Mouse (Mus musculus): ENCODE results near the gene Fanci. TPM values are rescaled to one million over a fixed set of nuclear protein-coding genes. Genes with fewer than 3 reads are reported as not detected.
A peak's percentile ranks its signal among the peaks of the same experiment; 100 is the strongest.

Fanci gene
- polyA plus RNA-seq, 1 experiment from 2014 or later = 16.6 TPM

DNA sequence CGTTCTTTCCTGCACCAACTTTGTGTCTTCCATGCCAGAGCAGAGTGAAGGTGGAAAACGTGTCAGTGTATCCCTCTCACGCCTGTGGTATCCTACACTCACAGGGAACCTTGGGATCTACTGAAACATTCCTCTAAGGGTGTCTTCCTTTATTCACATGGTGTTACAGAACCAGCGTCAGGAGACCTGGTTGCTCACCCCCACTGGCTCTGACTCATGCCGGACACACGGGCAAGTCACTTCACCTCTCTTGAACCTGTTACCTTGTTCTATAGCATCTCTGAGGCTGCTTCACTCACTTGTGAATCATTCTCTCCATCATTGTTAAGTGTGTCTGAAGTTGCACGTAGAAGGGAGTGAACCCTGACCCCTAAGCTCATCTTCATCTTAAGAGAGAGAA, 28.9 kb upstream of the Fanci start:
- Histone ChIP-seq H3K27ac (no peak overlapping the region), H3K36me3 (peaks cover 34% of the 10 kb centered on the region), H3K4me3 (replicated peaks) (no peak overlapping the region), H3K9ac (replicated peaks) (no peak overlapping the region), H3K4me1 (replicated peaks) (no peaks in the 10 kb centered on the region; the same call in 1 of the 2 replicates), H3K9me3 (no peaks in the 10 kb centered on the region), H3K4me2 (no peak overlapping the region), H3K27me3 (no peaks in the 10 kb centered on the region)
- WGBS = 90% methylated on average over 7 of the region's 7 CpGs
- no peak for ATAC-seq (ENCODE audit: insufficient number of reproducible peaks, insufficient read depth, low FRiP score, low TSS enrichment, low read depth)

GRCm38 (mm10) chr7:79363370-79364043, 28.2 kb upstream of the Fanci start:
- no peaks in the 10 kb centered on the region for H3K27me3 ChIP-seq
- no peak for ATAC-seq (ENCODE audit: insufficient number of reproducible peaks, insufficient read depth, low FRiP score, low TSS enrichment, low read depth)
- H3K9ac ChIP-seq (replicated peaks) = no peak overlapping the region
- H3K9me3 ChIP-seq = no peaks in the 10 kb centered on the region
- no peak overlapping the region for H3K4me3 ChIP-seq (replicated peaks)
- 70% methylated on average over 8 of the region's 8 CpGs for WGBS
- H3K4me2 ChIP-seq = no peak overlapping the region
- H3K27ac ChIP-seq = no peak overlapping the region
- H3K36me3 ChIP-seq = peaks cover 28% of the 10 kb centered on the region
- H3K4me1 ChIP-seq (replicated peaks) = no peaks in the 10 kb centered on the region; the same call in 1 of the 2 replicates

GRCm38 (mm10) chr7:79368664-79369063, 23.1 kb upstream of the Fanci start:
- Histone ChIP-seq H3K27ac (no peak overlapping the region), H3K4me1 (replicated peaks) (peaks cover 14% of the 10 kb centered on the region), H3K27me3 (no peaks in the 10 kb centered on the region), H3K9me3 (no peaks in the 10 kb centered on the region), H3K4me3 (replicated peaks) (no peak overlapping the region), H3K9ac (replicated peaks) (no peak overlapping the region), H3K4me2 (no peak overlapping the region), H3K36me3 (no peaks in the 10 kb centered on the region)
- no peak for ATAC-seq (ENCODE audit: insufficient number of reproducible peaks, insufficient read depth, low FRiP score, low TSS enrichment, low read depth)
- WGBS = 82% methylated on average over 5 of the region's 5 CpGs

- H3K4me2 ChIP-seq = no peak overlapping the region
- no peak for ATAC-seq (ENCODE audit: insufficient number of reproducible peaks, insufficient read depth, low FRiP score, low TSS enrichment, low read depth)
- H3K9me3 ChIP-seq = no peaks in the 10 kb centered on the region
- no peaks in the 10 kb centered on the region for H3K27me3 ChIP-seq
- H3K27ac ChIP-seq = no peak overlapping the region
- H3K4me3 ChIP-seq (replicated peaks) = no peak overlapping the region
- WGBS = 24% methylated on average over 4 of the region's 4 CpGs
- peaks cover 14% of the 10 kb centered on the region for H3K4me1 ChIP-seq (replicated peaks)
- no peaks in the 10 kb centered on the region for H3K36me3 ChIP-seq
- H3K9ac ChIP-seq (replicated peaks) = no peak overlapping the region
These were observed 22.3 kb upstream of the Fanci start for GRCm38 (mm10) chr7:79369416-79369815.

- Histone ChIP-seq H3K4me3 (replicated peaks) (no peak overlapping the region), H3K4me1 (replicated peaks) (peaks cover 14% of the 10 kb centered on the region), H3K27ac (no peak overlapping the region), H3K9ac (replicated peaks) (0 out of 2 replicates have a peak overlapping the region, but pooled peaks have one; percentile 4), H3K4me2 (no peak overlapping the region), H3K9me3 (no peaks in the 10 kb centered on the region), H3K27me3 (no peaks in the 10 kb centered on the region), H3K36me3 (no peaks in the 10 kb centered on the region)
- 0 out of 2 replicates have a peak, but pooled peaks have one; percentile 35 for ATAC-seq (ENCODE audit: insufficient number of reproducible peaks, insufficient read depth, low FRiP score, low TSS enrichment, low read depth)
- 28% methylated on average over 10 of the region's 10 CpGs for WGBS
These were observed 20.3 kb upstream of the Fanci start for GRCm38 (mm10) chr7:79371321-79371879.

DNA sequence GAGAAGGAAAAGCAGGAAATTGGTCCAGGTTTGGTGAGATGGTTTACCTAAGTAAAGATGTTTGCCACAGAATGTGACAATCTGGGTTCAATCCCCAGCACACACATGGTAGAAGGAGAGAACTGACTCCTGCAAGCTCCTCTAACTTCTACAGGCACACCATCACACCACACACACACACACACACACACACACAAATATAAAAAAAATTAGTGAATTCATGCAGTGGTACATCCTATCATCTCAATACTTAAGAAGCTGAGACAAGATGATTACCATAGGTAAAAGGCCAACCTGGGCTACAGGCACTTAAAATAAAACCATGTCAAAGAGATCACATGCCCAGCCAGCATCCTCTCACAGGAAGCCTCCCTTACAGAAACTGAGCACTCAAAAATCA, 17.7 kb upstream of the Fanci start:
- Histone ChIP-seq H3K4me2 (no peak overlapping the region), H3K4me3 (replicated peaks) (no peak overlapping the region), H3K4me1 (replicated peaks) (peaks cover 14% of the 10 kb centered on the region), H3K36me3 (no peaks in the 10 kb centered on the region), H3K9me3 (no peaks in the 10 kb centered on the region), H3K27me3 (no peaks in the 10 kb centered on the region), H3K9ac (replicated peaks) (no peak overlapping the region), H3K27ac (no peak overlapping the region)
- ATAC-seq (ENCODE audit: insufficient number of reproducible peaks, insufficient read depth, low FRiP score, low TSS enrichment, low read depth) = no peak

DNA sequence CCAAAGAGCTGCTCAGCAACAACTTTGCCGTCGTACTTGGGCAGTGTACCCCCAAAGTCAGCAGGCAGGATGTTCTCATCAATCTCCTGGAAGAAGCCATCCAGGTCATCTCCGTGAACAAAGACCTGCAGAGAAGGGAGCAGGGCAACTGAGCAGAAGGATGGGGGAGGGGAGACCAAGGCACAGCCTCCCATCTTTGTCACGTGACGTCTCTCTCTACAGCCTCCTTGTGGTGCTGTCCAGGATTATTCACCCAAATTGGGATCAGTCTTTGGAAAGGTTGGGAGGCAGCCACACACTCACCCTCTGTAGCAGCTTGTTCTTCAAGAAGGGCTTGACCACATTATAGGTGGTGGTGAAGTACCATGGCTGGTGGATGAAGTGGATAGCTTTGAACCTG, 16.1 kb upstream of the Fanci start:
- WGBS = 70% methylated on average over 5 of the region's 5 CpGs
- Histone ChIP-seq H3K9me3 (no peaks in the 10 kb centered on the region), H3K9ac (replicated peaks) (no peak overlapping the region), H3K36me3 (no peaks in the 10 kb centered on the region), H3K4me3 (replicated peaks) (no peak overlapping the region), H3K27me3 (no peaks in the 10 kb centered on the region), H3K4me1 (replicated peaks) (peaks cover 9% of the 10 kb centered on the region; the same call in 1 of the 2 replicates), H3K27ac (no peak overlapping the region), H3K4me2 (no peak overlapping the region)
- no peak for ATAC-seq (ENCODE audit: insufficient number of reproducible peaks, insufficient read depth, low FRiP score, low TSS enrichment, low read depth)

GRCm38 (mm10) chr7:79376516-79377275, 15.0 kb upstream of the Fanci start:
- WGBS = 88% methylated on average over 10 of the region's 10 CpGs
- no peaks in the 10 kb centered on the region for H3K27me3 ChIP-seq
- no peak overlapping the region for H3K4me2 ChIP-seq
- H3K27ac ChIP-seq = no peak overlapping the region
- ATAC-seq (ENCODE audit: insufficient number of reproducible peaks, insufficient read depth, low FRiP score, low TSS enrichment, low read depth) = no peak
- no peak overlapping the region for H3K4me3 ChIP-seq (replicated peaks)
- H3K9ac ChIP-seq (replicated peaks) = no peak overlapping the region
- no peaks in the 10 kb centered on the region for H3K36me3 ChIP-seq
- no peaks in the 10 kb centered on the region for H3K9me3 ChIP-seq
- H3K4me1 ChIP-seq (replicated peaks) = peaks cover under 1% of the 10 kb centered on the region; the same call in 1 of the 2 replicates

- 71% methylated on average over 16 of the region's 16 CpGs for WGBS
These were observed 5.2 kb upstream of the Fanci start, which contains the start of gene Rlbp1 for GRCm38 (mm10) chr7:79386422-79387133. Gene Rlbp1 (minus strand): TSS chr7:79387048.

GRCm38 (mm10) chr7:79387140-79387539, 4.6 kb upstream of the Fanci start:
- Histone ChIP-seq H3K4me3 (replicated peaks) (no peak overlapping the region), H3K27me3 (no peaks in the 10 kb centered on the region), H3K9me3 (no peaks in the 10 kb centered on the region), H3K4me2 (no peak overlapping the region), H3K27ac (peak overlapping the region; percentile 41; the same call in 1 of the 2 replicates), H3K9ac (replicated peaks) (no peak overlapping the region), H3K36me3 (no peaks in the 10 kb centered on the region), H3K4me1 (replicated peaks) (peaks cover 15% of the 10 kb centered on the region)
- WGBS = 77% methylated on average over 8 of the region's 8 CpGs
- ATAC-seq (ENCODE audit: insufficient number of reproducible peaks, insufficient read depth, low FRiP score, low TSS enrichment, low read depth) = no peak

More at GRCm38 (mm10) chr7:79386422-79387133, 5.2 kb upstream of the Fanci start, which contains the start of gene Rlbp1:
- Histone ChIP-seq H3K9me3 (no peaks in the 10 kb centered on the region), H3K4me1 (replicated peaks) (peaks cover 15% of the 10 kb centered on the region), H3K27ac (peak within 1 kb of the TSS; percentile 59), H3K4me2 (no peak within 1 kb of the TSS), H3K36me3 (no peaks in the 10 kb centered on the region), H3K27me3 (no peaks in the 10 kb centered on the region), H3K9ac (replicated peaks) (no peak within 1 kb of the TSS), H3K4me3 (replicated peaks) (no peak within 1 kb of the TSS)
- no peak for ATAC-seq (ENCODE audit: insufficient number of reproducible peaks, insufficient read depth, low FRiP score, low TSS enrichment, low read depth)

GRCm38 (mm10) chr7:79387991-79388390, 3.7 kb upstream of the Fanci start:
- Histone ChIP-seq H3K4me3 (replicated peaks) (no peak overlapping the region), H3K36me3 (no peaks in the 10 kb centered on the region), H3K9me3 (no peaks in the 10 kb centered on the region), H3K27ac (peak overlapping the region; percentile 59), H3K4me2 (no peak overlapping the region), H3K27me3 (no peaks in the 10 kb centered on the region), H3K4me1 (replicated peaks) (peaks cover 18% of the 10 kb centered on the region), H3K9ac (replicated peaks) (no peak overlapping the region)
- WGBS = 38% methylated on average over 7 of the region's 7 CpGs
- no peak; the same call in 1 of the 2 replicates for ATAC-seq (ENCODE audit: insufficient number of reproducible peaks, insufficient read depth, low FRiP score, low TSS enrichment, low read depth)
